Mouse (Mus musculus) heart, adult 18-20 months (tissue): ENCODE results near the gene Zkscan17. TPM values are rescaled to one million over a fixed set of nuclear protein-coding genes. Genes with fewer than 3 reads are reported as not detected.
"Not testable (repeated sequence)": the region's sequence is repeated elsewhere in the genome, so short reads cannot be mapped to it uniquely, and the experiment has no call there.

ENCODE experiments used
- DNase-seq, 2 experiments: peaks; one replicate each; pipeline ENCODE4 v3.0.0; 2021 to 2022; ENCODE audit warnings: mixed read lengths in 1 of 2
- long read RNA-seq, 2 experiments: library from polyadenylated mRNA; stranded (forward); transcript quantifications; one replicate each; pipeline ENCODE4 v2.0.0; 2021
- total RNA-seq, 2 experiments: library from RNA; stranded (reverse); gene quantifications; 2 replicates each; pipeline ENCODE4 v1.2.3; 2021

Gene Zkscan17
- 10 to 100 TPM; 12.5 to 14.2 TPM for total RNA-seq
- long read RNA-seq, experiment 1, partial matches to known transcripts = 0 of 3 reads
- long read RNA-seq, experiment 1, other reads (novel, unspliced or antisense) = 3 of 3 reads
- long read RNA-seq, experiment 2, partial matches to known transcripts = 0 of 3 reads
- long read RNA-seq, experiment 2, other reads (novel, unspliced or antisense) = 3 of 3 reads

DNA sequence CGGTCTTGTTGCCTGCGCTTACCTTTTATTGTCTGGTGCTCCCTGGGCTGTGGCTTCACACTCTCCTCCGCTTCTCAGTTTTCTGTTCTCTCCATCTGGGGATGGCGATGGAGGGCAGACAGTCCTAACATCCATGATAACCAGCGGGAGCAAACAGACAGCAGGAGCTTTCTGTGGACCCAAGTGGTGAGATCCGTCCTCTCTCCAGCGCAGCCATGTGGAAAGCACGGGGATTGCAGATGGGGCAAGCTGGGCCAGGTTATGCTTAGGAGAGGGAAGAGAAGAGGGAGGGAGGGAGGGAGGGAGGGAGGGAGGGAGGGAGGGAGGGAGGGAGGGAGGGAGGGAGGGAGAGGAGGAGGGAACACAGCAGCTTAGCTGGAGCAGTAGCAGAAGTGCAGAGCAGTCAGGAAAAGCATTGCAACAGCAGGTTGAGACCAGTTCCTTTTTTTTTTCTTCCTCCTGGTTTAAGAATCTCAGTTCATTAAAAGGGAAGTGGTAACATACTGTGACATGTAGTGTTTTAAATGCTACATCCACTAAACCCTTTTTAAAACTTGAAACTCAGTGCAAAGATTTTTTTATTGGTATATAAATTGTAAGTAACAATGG, at the start of gene Zkscan17:
Gene Zkscan17, minus strand, starts transcription at position 280 of the 609 bp plus-strand sequence.
- peak in 1 of 2 experiments; percentile 24 for DNase-seq

- DNase-seq = not testable (repeated sequence)
Measured at GRCm38 (mm10) chr11:59576135-59576534, 49.6 kb upstream of the Zkscan17 start, which contains the start of gene Olfr222. TSS of gene Olfr222 (minus strand) at chr11:59576235.

- DNase-seq = no peak
Measured at GRCm38 (mm10) chr11:59575726-59576125, 49.2 kb upstream of the Zkscan17 start.

- no peak for DNase-seq
Measured at GRCm38 (mm10) chr11:59569306-59569705, 42.8 kb upstream of the Zkscan17 start.

GRCm38 (mm10) chr11:59562837-59563236, 36.3 kb upstream of the Zkscan17 start:
- no peak for DNase-seq

DNA sequence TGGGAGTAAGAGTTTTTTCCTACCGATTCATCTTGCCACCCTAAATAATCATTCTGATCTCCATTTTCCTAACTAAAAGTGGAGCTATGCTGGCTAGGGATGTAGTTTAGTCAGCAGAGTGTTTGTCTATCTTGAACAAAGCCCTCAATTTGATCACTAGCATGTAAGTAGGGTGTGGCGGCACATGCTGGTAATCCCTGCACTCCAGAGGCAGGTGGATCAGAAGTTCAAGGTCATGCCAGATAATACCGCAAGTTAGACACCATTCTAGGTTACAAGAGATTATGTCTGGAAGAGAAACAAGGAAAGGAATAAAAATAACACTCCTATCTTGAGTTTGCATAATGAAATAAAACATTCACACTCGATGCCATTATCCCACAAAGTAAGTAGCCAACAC, 35.8 kb upstream of the Zkscan17 start:
- no peak for DNase-seq

GRCm38 (mm10) chr11:59560906-59561305, 34.4 kb upstream of the Zkscan17 start:
- DNase-seq = no peak

DNA sequence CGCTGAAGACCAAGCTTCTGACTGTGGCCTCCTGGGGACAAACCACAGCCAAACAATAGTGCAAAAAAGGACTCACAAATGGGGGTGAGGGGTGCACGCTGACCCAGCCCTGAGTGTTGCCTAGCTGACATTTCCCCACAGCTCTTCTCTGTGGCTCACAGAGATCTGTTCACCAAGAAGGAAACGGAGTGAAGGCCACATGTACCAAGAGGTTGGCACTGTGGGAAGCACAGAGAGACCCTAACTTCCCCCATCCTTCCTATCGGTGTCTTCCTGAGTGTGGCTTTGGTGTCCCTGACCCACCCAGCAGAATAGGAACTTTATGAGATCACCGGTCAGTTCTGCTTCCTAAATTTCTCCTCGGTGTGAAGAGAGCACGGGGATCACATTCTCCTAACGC, 28.0 kb upstream of the Zkscan17 start:
- no peak for DNase-seq

DNA sequence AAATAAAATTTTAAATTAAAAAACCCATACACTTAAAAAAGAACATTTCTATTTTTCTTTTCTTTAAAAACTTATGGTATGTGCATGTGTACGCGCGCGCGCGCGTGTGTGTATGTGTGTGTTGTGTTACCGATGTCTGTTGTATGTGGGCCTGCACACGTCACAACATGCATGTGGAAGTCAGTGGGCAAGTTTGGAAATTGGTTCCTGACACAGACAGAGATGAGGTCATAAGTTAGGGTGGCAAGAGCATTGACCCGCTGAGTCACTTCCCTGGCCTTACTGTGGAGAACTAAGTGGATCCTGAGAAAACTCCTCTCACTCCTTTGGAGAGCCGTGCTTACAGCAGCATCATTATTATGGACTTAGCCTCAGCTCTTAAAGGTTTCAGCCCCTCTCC, 27.6 kb upstream of the Zkscan17 start:
- DNase-seq = no peak

DNA sequence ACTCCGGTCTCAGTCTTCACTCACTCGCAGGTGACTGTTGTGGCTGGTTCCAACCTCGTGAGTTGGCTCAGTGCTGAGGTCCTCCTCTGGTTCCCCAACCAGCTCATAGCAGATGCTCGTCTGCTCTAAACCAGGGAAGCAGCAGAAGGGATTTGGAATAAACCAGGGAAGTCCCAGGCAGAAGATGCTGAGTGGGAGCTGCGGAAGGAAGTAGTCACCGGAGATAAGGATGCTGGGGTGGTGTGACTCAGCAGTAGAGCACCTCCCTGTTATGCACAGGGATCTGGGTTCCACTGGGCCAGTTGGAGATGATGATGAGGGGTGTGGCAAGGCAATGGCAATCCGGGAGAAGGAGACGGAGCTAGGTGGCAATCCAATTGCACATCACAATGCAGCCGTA, 17.5 kb upstream of the Zkscan17 start:
- no peak for DNase-seq

DNA sequence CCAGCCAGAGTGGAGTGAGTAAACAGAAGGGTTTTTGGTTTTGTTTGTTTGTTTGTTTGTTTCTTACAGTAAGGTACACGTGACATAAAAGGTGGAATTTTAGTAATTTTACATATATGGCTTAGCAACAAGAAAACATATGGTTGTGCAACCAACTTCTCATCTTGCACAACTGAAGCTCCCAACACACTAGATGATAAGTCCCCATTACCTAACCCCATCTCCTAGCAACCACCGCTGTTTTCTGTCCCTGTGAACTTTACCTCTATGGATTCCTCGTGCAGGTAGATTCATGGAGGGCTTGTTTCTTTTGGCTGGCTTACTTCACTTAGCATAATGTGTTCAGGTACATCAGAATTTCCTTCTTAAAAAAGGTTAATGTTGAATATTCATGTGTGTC, 16.8 kb upstream of the Zkscan17 start:
- no peak for DNase-seq

- peak in 1 of 2 experiments; percentile 46 for DNase-seq
Measured at GRCm38 (mm10) chr11:59542442-59542841, 15.9 kb upstream of the Zkscan17 start.

DNA sequence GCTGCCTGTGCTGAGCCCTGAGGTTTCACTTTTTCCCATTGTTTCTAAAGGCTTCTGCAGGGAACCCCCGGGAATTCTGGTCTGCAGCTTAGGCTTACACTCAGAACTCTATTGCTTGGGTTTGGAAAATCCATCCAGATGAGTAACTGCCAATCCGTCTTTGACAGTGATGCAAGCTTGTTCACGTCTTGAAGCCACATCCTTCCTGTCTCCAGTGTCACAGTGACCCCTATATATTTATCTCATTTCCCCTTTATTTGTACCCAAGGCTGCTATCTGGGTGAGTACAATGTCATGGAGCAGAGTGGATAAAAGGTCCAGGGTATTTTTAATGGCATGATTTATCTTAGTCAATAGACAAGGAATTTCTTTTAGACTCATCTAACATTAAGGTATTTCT, 14.8 kb upstream of the Zkscan17 start, which contains the start of gene Nlrp3:
Gene Nlrp3, plus strand, starts transcription at position 245 of the 400 bp plus-strand sequence.
- peak in 1 of 2 experiments; percentile 47 for DNase-seq

GRCm38 (mm10) chr11:59540123-59540522, 13.6 kb upstream of the Zkscan17 start:
- no peak for DNase-seq

DNA sequence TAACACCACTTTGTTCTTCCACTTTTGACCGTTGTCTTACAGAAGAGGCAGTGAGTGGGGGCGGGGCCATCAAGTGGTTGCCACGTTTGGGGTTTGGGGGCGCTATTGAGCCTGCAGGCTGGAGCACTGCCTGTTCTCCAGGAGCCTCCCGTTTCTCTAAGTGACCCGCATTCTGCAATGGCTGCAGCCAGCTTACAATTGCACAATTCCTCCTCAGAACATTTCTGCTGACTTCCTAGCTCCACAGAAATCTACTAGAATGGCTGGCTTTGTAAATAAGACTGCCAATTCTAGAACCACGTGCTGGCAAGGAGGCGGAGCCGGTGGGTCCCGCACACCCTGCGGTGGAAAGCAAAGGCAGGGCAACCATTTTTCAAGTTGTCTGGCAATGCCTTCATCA, 11.8 kb upstream of the Zkscan17 start:
- peak; percentile 66 to 78 for DNase-seq

DNA sequence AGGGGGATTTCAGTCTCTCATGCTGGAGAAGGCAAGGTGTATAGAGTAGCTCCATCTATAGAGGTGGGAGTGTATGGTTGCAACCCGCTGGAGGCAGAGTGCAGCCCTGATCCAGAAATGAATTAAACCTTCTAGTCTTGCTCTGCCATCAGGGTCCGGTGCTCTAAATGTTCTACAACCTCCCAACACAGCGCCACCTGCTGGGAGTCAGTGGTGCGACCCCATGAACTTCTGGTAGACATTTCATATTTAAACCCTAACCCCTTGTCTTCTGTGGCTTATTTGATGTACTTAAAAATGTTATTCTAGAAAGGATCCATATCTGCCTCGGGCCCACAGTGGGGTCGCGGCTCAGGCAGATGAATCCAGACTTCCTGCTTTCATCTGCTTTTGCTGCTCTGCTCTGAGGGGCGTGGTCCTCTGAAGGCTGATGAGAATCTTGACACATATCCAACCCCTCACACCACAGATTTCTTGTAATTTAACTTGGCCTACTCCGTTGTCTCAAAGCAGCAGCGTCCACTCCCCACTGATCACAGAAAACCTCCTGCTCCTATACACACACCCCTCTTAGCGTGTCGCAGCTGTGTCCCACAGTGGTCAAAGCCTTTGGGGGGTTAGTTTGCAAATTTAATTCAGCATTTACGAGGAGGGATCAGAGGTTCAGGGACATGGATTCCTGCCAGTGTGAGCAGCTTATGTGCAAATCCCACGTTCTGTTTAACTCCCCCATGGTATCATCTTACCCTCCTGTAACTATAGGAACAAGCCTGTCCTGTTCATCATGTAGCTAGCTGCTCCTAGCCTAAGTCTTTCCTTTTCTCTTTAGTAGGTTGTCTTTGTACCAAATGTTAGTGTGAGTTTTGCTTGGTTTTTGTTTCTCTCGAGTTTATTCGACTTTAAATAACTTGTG, 10.9 kb upstream of the Zkscan17 start:
- DNase-seq = peak in 1 of 2 experiments; percentile 32

GRCm38 (mm10) chr11:59531562-59531961, 5.0 kb upstream of the Zkscan17 start:
- DNase-seq = no peak

DNA sequence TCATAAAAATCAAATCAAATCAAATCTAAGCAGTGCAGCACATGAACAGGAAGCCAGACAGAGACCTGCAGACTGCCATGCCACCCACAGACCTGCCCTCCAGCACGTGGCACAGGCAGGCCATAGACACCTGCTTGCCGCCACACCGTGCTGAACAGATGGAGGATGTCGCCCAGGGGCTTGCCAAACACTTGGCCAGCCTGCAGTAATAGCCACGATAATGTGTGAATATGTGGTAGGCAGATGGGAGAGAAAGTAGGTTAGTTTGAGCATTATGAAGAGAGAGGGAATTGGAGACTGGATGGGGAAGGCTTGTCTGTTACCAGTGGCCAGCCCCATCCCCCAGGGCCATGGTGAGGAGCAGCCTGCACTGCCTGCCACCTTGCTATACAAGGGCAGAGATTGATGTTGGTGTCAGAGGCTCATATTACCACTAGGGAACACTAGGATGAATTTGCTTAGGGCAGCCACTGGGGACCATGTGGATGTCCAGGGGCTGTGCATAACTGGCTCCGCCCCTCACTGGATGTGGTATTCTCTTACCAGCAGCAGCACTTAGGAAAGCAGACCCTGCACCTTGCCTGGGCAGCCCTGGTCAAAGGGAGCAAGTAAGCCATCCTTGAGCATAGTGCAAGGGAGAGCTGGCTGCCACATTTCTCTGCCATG, 4.5 kb upstream of the Zkscan17 start:
- DNase-seq = no peak

- DNase-seq = no peak
Measured at GRCm38 (mm10) chr11:59530221-59530620, 3.7 kb upstream of the Zkscan17 start.

GRCm38 (mm10) chr11:59525237-59525636, 1.3 kb downstream of the Zkscan17 start:
- peak; percentile 78 to 81 for DNase-seq

DNA sequence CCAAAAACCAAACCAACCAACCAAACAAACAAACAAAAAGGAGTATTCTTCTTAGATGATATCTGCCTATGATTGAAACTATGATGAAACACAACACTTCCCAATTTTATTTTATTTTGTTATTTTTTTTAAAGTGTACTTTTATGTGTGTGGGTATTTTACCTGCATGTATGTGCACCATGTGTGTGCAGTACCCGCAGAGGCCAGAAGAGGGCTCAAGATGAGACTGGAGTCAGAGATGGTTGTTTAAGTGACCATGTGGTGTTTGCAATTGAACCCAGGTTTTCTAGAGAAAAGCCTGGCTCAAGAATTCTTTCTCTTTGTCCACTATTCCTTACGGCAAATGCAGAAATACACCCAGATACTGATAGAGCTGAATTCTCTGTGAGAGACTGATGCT, 2.4 kb downstream of the Zkscan17 start:
- no peak for DNase-seq
